Mouse (Mus musculus): ENCODE measurements at regions not wholly inside any gene's neighbourhood (a gene's known extent, or its start where the extent isn't known, plus 50 kb on each side); places are given as distances from the start of the nearest gene placed in this dataset.
"Not testable (repeated sequence)": the region's sequence is repeated elsewhere in the genome, so short reads cannot be mapped to it uniquely, and the experiment has no call there.

- DNase-seq (ENCODE audit: low spot score in 2 of 2) = no peak
Measured at GRCm38 (mm10) chr13:5347503-5348469, 513.5 kb upstream of the Klf6 start.

GRCm38 (mm10) chr13:5367058-5367797 lies 494.1 kb upstream of the Klf6 start:
- no peak for DNase-seq (ENCODE audit: low spot score in 2 of 2)

GRCm38 (mm10) chr13:5370007-5370406 lies 491.3 kb upstream of the Klf6 start:
- no peak for DNase-seq (ENCODE audit: low spot score in 2 of 2)

- DNase-seq (ENCODE audit: low spot score in 2 of 2) = no peak
Measured at GRCm38 (mm10) chr13:5373191-5373590, 488.1 kb upstream of the Klf6 start.

- no peak for DNase-seq (ENCODE audit: low spot score in 2 of 2)
Measured at GRCm38 (mm10) chr13:5408226-5408804, 453.0 kb upstream of the Klf6 start.

- DNase-seq (ENCODE audit: low spot score in 2 of 2) = no peak
Measured at GRCm38 (mm10) chr13:5412052-5412451, 449.2 kb upstream of the Klf6 start.

GRCm38 (mm10) chr13:5413009-5413408 lies 448.3 kb upstream of the Klf6 start:
- not testable (repeated sequence) for DNase-seq (ENCODE audit: low spot score in 2 of 2)

- no peak for DNase-seq (ENCODE audit: low spot score in 2 of 2)
Measured at GRCm38 (mm10) chr13:5424110-5424509, 437.2 kb upstream of the Klf6 start.

- DNase-seq (ENCODE audit: low spot score in 2 of 2) = no peak
Measured at GRCm38 (mm10) chr13:5425491-5426232, 435.6 kb upstream of the Klf6 start.

GRCm38 (mm10) chr13:5433652-5434051 lies 427.6 kb upstream of the Klf6 start:
- no peak for DNase-seq (ENCODE audit: low spot score in 2 of 2)

GRCm38 (mm10) chr13:5435131-5435530 lies 426.2 kb upstream of the Klf6 start:
- DNase-seq (ENCODE audit: low spot score in 2 of 2) = no peak

GRCm38 (mm10) chr13:5436191-5436590 lies 425.1 kb upstream of the Klf6 start:
- no peak for DNase-seq (ENCODE audit: low spot score in 2 of 2)

GRCm38 (mm10) chr13:5440454-5440853 lies 420.8 kb upstream of the Klf6 start:
- no peak for DNase-seq (ENCODE audit: low spot score in 2 of 2)

GRCm38 (mm10) chr13:5444759-5445478 lies 416.4 kb upstream of the Klf6 start:
- no peak for DNase-seq (ENCODE audit: low spot score in 2 of 2)

- DNase-seq (ENCODE audit: low spot score in 2 of 2) = no peak
Measured at GRCm38 (mm10) chr13:5448601-5449000, 412.7 kb upstream of the Klf6 start.

GRCm38 (mm10) chr13:5480779-5481178 lies 380.5 kb upstream of the Klf6 start:
- DNase-seq (ENCODE audit: low spot score in 2 of 2) = no peak

- peak in 1 of 2 experiments; percentile 17 for DNase-seq (ENCODE audit: low spot score in 2 of 2)
Measured at GRCm38 (mm10) chr13:5492266-5492665, 369.0 kb upstream of the Klf6 start.

GRCm38 (mm10) chr13:5497535-5497934 lies 363.7 kb upstream of the Klf6 start:
- peak in 1 of 2 experiments; percentile 18 for DNase-seq (ENCODE audit: low spot score in 2 of 2)

GRCm38 (mm10) chr13:5511784-5512183 lies 349.5 kb upstream of the Klf6 start:
- no peak for DNase-seq (ENCODE audit: low spot score in 2 of 2)

GRCm38 (mm10) chr13:5515552-5515951 lies 345.7 kb upstream of the Klf6 start:
- no peak for DNase-seq (ENCODE audit: low spot score in 2 of 2)
